Mouse (Mus musculus): ENCODE data around the gene Ccdc167.

Gene Ccdc167

GRCm38 (mm10) chr17:29686771-29687170, 30.1 kb downstream of the Ccdc167 start:
- no peak for DNase-seq (ENCODE audit: low spot score in 2 of 2)

DNA sequence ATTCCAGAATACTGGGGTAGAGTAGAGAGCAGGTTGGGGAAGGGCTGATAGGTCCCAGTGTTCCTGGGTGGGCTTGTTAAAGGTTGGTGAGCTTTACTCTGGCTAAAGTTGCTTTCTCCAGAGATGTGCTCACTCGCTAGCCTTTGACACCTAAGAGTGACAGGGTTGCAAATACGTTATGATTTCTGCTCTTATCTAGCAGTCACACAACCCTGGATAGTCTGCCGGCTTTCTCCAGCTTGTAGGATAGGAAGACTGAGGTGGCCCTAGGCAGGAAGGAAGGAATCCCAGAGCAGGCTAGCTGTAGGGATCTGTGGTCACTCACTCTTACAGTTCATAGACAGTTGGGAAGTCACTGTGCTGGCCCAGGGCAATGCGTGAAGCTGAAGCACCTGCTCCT, 32.6 kb downstream of the Ccdc167 start:
- no peak for DNase-seq (ENCODE audit: low spot score in 2 of 2)

GRCm38 (mm10) chr17:29683127-29683526, 33.7 kb downstream of the Ccdc167 start:
- no peak for DNase-seq (ENCODE audit: low spot score in 2 of 2)

- no peak for DNase-seq (ENCODE audit: low spot score in 2 of 2)
These were observed 34.6 kb downstream of the Ccdc167 start for GRCm38 (mm10) chr17:29682261-29682660.

DNA sequence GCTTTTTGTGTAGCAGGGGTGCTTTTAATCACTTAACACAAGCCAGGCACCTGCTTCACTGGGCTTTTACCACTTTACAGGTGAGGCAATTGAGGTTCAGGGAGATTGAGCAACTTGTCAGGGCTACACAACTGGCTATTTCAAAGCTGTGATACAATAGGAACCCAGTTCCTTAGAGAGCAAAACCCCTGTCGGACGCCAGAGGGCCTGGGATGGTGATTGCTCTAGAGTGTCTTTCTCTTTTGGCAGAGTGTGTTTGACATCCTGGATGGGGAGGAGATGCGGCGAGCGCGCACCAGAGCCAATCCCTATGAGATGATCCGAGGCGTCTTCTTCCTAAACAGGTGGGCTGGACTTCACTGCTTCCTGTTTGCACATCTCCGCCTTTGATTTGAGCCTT, 35.2 kb downstream of the Ccdc167 start:
- DNase-seq (ENCODE audit: low spot score in 2 of 2) = no peak

DNA sequence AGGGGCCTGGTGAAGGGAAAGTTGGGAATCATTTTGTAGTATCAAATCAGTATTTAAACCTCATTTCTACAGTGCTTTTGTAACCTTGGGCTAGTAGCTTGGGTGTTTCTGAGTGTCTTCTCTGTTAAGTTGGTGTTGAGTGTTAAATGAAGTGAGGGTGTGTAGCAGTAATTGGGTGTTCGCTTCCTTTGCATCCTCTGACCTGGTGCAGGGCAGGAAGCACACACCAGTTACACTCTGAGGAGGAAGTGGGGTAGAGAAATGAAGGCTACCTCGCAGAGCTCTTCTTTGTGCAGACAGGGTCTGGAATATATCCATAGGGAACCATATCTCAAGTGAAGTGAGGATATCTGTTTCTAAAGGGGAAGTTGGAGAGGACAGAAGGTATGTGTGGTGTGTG, 35.9 kb downstream of the Ccdc167 start:
- no peak for DNase-seq (ENCODE audit: low spot score in 2 of 2)

DNA sequence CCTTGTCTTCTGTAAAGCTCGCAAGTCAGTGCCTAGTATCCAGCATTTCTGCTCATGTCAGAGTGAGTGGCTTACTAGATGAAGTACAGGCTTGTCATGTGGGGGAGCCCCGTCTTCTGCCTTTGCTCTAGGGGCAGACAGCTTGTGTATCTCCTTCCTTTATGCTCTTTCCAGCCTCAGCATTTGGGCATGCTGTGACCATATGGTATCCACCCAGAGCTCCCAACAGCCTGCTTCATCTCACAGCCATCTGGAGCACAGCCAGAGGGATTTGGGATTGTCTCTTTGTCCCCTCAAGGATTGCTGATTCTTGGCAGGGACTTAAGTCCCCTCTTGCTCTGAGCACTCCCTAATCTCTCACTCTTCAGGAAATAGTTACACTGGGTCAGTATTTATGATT, 36.7 kb downstream of the Ccdc167 start:
- DNase-seq (ENCODE audit: low spot score in 2 of 2) = no peak

GRCm38 (mm10) chr17:29679038-29679767, 37.6 kb downstream of the Ccdc167 start:
- no peak for DNase-seq (ENCODE audit: low spot score in 2 of 2)

DNA sequence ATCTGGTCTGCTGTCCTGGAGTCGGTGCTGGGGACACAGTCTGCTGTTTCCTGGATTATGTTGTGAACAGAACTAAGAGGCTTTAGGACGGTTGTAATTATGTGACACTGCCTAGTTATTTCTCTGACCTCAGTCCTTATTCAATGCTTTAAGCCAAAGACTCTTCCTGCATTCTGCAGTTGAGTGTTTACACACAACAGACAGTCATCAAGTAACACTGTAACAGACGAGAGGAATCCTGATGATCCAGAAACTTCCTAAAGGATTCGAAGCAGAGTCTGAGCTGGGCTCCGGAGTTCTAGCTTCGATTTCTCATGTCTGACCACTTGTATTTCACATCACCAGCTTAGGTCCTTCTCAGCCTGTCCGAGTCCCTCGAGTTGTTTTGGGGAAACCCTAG, 38.3 kb downstream of the Ccdc167 start:
- DNase-seq (ENCODE audit: low spot score in 2 of 2) = no peak

GRCm38 (mm10) chr17:29673325-29673724, 43.5 kb downstream of the Ccdc167 start:
- no peak for DNase-seq (ENCODE audit: low spot score in 2 of 2)

DNA sequence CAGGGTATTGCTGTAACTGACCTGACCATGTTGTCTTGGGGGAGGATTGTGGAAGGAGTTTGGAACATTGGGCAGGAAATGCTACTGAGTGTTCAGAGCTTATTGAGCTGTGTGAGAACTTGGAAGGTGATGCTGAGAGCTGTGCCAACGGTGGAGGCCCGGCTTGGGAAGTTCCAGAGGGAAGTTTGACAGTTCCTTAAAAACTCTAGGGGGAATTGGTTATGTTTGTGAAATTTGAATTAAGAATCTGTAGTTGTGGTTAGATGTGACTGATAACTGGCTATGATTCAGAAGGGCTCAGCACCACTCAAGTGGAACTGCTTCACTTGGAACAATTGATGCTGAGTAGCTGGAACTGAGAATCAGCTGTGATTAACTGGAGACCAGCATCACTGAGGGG, 45.8 kb downstream of the Ccdc167 start:
- DNase-seq (ENCODE audit: low spot score in 2 of 2) = no peak

DNA sequence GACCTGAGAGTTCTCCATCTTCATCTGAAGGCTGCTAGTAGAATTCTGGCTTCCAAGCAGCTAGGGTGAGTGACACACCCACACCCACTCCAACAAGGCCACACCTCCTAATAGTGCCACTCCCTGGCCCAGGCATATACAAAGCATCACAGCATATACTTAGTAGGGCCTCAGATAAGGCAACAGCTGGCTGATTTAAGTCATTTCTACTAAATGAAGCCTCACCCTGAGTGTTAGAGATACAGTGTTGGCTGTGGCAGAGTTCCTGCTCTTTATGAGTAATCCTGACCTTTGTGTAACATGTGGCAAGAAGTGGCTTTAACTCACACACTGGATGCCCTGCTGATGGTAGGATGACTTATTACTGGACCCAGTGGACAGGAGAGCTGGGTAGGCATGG, 46.9 kb downstream of the Ccdc167 start:
- no peak for DNase-seq (ENCODE audit: low spot score in 2 of 2)

DNA sequence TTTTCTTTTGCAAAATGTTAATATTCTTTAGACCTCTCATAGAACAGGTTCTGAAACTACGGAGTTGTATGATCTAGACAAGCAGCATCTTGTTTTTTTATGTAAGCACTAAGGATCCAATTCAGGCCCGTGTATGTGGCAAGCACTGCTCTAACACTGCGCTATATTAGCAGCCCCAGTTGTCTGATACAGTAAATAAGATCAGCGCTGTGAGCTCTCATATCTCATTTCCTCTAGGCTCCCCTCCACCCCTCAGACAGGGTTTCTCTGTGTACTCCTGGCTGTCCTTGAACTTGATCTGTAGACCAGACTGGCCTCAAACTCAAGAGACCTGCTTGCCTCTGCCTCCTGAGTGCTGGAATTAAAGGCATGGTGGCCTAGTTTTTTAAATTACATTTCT, 47.8 kb downstream of the Ccdc167 start:
- no peak for DNase-seq (ENCODE audit: low spot score in 2 of 2)

- DNase-seq (ENCODE audit: low spot score in 2 of 2) = peak in 1 of 2 experiments; percentile 62
These were observed 48.5 kb downstream of the Ccdc167 start for GRCm38 (mm10) chr17:29668051-29668986.

GRCm38 (mm10) chr17:29662145-29662544, 54.7 kb downstream of the Ccdc167 start:
- no peak for DNase-seq (ENCODE audit: low spot score in 2 of 2)

DNA sequence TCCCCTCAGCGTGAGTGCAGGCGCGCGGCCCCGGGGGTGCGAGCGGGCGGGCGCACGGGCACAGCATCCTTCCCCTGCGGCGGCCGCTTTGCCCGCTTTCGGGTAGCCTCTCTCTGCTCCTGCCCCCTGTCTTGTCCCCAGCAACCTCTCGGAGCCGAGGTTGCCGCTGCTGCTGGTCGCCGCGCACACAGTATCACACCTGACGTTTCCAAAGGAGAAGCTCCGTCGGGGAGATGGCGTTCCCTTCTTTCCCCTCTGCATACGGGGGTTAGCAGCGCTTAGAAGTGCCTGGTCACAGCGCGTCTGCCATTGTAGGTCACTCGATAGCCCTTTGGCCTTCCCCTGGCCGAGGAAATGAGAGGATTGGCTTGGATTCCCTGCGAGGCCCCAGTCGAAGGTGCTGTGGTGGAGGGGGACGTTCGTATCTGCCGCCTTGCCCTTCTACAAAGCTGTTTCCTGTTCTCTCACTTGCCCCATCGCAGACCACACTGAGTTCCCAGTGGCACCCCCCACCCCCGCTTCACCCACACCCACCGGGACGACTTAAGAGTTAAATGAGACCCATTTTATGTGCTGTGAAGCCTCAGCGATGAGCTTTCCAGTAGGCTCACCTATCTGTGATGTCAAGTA, 56.0 kb downstream of the Ccdc167 start:
- no peak for DNase-seq (ENCODE audit: low spot score in 2 of 2)

DNA sequence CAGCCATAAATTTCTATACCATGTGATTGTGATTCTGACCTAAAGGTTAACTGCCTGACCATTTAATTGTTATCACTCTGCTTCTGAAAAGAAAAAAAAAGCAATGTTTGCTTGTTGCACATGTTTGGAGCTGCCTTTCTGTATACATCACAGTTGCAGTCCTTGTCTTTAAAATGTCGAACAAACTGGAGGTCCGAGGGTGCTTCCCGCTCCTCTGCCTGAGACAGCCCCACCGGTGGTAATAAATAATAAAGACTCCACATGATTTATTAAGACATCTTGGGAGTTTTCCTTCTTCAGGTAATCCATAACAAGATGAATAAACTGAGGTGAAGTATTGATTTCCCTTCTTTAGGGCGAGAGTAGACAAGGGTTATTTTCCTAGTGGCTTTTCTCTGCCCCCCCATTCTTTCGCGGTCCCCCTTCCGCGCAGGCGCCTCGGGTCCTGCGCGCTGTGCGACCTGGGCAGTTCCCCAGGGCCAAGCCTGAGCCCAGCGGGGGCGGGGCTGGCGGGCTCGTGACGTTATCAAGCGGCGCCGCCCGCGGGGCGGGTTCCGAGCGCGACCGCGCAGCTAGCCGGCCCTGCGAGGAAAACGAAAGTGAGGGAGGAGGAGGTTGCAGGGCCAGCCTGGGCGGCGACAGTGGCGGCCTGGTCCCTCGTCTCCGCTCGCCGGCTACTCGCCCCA, 56.6 kb downstream of the Ccdc167 start, which contains the start of gene Cmtr1:
Cmtr1 (plus strand) TSS at position 520 of the 686 bp plus-strand sequence.
- DNase-seq (ENCODE audit: low spot score in 2 of 2) = peak; percentile 76 to 93

DNA sequence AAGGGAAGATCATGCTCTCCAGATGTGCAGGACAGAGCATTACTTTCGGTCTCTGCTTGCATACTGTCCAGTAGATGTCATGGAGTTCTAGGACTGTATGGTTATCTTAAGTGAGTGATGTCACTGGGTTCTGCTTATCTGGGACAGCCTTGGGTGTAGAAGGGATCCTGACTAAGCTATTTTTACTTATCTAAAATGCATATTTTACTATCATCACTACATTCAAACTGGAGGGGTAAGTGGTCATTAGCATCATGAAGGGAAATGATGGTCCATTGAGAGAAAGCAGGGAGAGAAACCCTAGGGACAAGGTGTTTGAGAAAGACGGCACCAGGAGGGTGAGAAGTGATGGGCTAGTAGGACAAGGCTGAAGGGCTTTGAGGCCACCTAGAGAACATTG, 58.6 kb downstream of the Ccdc167 start:
- DNase-seq (ENCODE audit: low spot score in 2 of 2) = no peak

- no peak for DNase-seq (ENCODE audit: low spot score in 2 of 2)
These were observed 74.6 kb downstream of the Ccdc167 start for GRCm38 (mm10) chr17:29642219-29642618.

GRCm38 (mm10) chr17:29640971-29641370, 75.9 kb downstream of the Ccdc167 start:
- DNase-seq (ENCODE audit: low spot score in 2 of 2) = no peak

DNA sequence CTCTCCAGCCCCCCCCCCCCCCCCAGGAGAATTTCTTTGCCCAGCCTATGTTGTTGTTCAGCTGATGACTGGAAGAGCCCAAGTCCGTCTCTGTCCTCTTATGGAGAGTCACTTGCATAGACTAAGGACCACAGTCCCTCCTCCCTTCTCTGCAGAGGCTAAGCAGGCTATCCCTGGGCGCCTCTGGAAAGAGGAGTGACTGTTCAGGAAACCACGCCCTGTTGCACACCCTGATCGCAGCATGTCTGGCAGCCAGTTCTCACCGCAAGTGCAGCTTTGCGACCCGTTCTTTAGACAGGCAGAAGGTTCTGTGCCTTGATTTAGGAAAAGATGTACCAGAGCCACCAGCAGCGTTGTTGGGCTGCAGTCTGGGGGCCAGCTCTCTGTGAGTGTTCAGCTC, 78.9 kb downstream of the Ccdc167 start:
- no peak for DNase-seq (ENCODE audit: low spot score in 2 of 2)

DNA sequence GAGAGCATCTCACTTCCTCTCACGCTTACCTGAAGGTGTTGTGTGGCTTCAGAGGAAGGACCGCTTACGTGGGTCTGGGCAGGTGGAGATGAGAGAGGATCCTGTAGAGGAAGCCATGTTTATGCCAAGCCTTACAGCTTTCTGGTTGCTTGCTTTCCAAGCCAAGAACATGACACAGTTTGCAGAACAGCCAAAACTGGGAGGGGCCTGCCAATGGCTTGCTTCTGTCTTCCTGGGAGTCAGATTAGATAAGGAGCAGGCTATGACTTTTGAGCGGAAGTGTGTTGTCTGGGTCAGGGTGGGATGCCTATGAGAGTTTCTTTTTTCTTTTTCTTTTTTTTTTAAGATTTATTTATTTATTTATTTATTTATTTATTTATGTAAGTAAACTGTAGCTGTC, 79.5 kb downstream of the Ccdc167 start:
- no peak for DNase-seq (ENCODE audit: low spot score in 2 of 2)
